Mouse (Mus musculus) stomach, embryonic 14.5 days (tissue): ENCODE results near the gene D2hgdh. TPM values are rescaled to one million over a fixed set of nuclear protein-coding genes. Genes with fewer than 3 reads are reported as not detected.
"Not testable (repeated sequence)": the region's sequence is repeated elsewhere in the genome, so short reads cannot be mapped to it uniquely, and the experiment has no call there.

ENCODE experiments used
- ATAC-seq: fragments of 200-750 bp; cut with Nextera tagmentation; 2 replicates; pipeline ENCODE4 v1.8.0; 2017; ENCODE audit warnings: low read depth, moderate TSS enrichment; ENCODE audit not compliant: insufficient number of reproducible peaks, insufficient read depth, low FRiP score
- H3K27ac ChIP-seq: fragments of 300-500 bp; sonication (generic); 2 replicates; pipeline ENCODE4 v1.5.1; 2014; ENCODE audit warnings: mild to moderate bottlenecking, low read length, moderate library complexity, mixed read lengths
- H3K27me3 ChIP-seq: fragments of 300-500 bp; sonication (generic); 2 replicates; pipeline ENCODE4 v1.6.1; 2014; ENCODE audit warnings: low read length, control low read depth, mixed read lengths; ENCODE audit not compliant: control insufficient read depth, insufficient read depth
- H3K36me3 ChIP-seq: fragments of 300-500 bp; sonication (generic); 2 replicates; pipeline ENCODE4 v1.6.1; 2014; ENCODE audit warnings: mild to moderate bottlenecking, control low read depth, low read length, moderate library complexity, mixed read lengths; ENCODE audit not compliant: control insufficient read depth, insufficient read depth
- H3K4me1 ChIP-seq: fragments of 300-500 bp; sonication (generic); 2 replicates; pipeline ENCODE4 v1.6.1; 2014; ENCODE audit warnings: low read length, control low read depth, mixed read lengths; ENCODE audit not compliant: control insufficient read depth, insufficient read depth
- H3K4me2 ChIP-seq: fragments of 300-500 bp; sonication (generic); replicated peaks from 2 replicates; pipeline ENCODE4 v1.6.1; 2014; ENCODE audit warnings: low read depth, low read length, control low read depth
- H3K4me3 ChIP-seq: fragments of 300-500 bp; sonication (generic); 2 replicates; pipeline ENCODE4 v1.5.1; 2014; ENCODE audit warnings: low read depth, low read length, control low read depth
- H3K9ac ChIP-seq: fragments of 300-500 bp; sonication (generic); replicated peaks from 2 replicates; pipeline ENCODE4 v1.6.1; 2014; ENCODE audit warnings: low read depth, mild to moderate bottlenecking, control low read depth, low read length, moderate library complexity, mixed read lengths
- H3K9me3 ChIP-seq: fragments of 300-500 bp; sonication (generic); 2 replicates; pipeline ENCODE4 v1.6.1; 2016; ENCODE audit warnings: low read depth, low read length, control low read depth; ENCODE audit not compliant: control insufficient read depth
- WGBS: fragments of 180-500 bp; shearing (Covaris S2); extraction: QIAGEN DNeasy Blood & Tissue Kit; methylation state at CpG from one replicate; pipeline ENCODE4 v1.1.7; 2014; 5-methylcytosine and 5-hydroxymethylcytosine counted together
- polyA plus RNA-seq: library from polyadenylated mRNA; unstranded; fragments of >200 nt; fragmentation: Nextera tagmentation; extraction: Ambion mirVana; gene quantifications from 2 replicates; pipeline ENCODE4 v1.2.1, GENCODE M21; 2014

Gene D2hgdh
- polyA plus RNA-seq, 1 experiment from 2014 or later = 16.0 TPM

DNA sequence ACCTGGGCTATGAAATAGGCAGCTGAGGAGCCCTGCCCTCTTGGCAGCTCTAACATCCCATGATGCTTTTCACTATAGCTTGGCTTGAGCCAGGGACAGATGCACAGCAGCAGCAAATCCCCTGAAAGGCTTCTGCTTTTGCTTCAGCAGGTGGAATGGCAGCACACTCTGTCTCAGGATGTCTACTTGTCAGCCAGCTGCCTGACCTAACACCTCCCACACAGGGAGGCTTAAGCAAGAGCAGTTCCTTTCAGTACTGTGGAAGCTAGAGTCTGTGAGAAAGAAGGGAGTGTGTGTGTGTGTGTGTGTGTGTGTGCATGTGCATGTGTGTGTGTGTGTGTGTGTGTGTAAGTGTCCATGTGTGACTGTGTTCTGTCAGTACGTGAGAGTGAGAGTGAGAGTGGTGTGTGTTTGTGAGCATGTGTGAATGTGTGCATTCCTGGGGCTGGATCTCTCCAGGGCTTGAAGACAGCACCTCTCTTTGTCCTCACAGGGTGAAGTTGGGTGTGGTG, 46.9 kb downstream of the D2hgdh start:
- H3K27me3 ChIP-seq, H3K9ac ChIP-seq, H3K4me2 ChIP-seq, H3K9me3 ChIP-seq, H3K36me3 ChIP-seq, H3K4me3 ChIP-seq, H3K4me1 ChIP-seq, H3K27ac ChIP-seq: not testable (repeated sequence)
- WGBS = 58% methylated on average over 1 of the region's 1 CpGs
- ATAC-seq = peak; percentile 18; the same call in 1 of the 2 replicates

DNA sequence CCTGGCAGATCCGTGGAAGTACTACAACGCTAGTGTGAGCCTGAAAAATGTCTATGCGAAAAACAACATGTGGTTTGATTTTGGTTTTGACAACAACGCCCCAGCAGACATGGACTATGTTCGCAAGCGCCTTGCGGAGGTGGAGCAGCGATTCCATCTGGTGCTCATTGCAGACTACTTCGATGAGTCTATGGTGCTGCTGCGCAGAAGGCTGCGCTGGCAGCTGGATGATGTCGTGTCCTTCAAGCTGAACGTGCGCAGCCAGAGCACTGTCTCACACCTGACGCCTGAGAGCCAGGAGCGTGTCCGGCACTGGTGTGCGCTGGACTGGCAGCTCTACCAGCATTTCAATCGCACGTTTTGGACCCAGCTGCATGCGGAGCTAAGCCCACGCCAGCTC, 49.7 kb downstream of the D2hgdh start:
- ATAC-seq, H3K4me2 ChIP-seq, H3K27me3 ChIP-seq, H3K36me3 ChIP-seq, H3K9me3 ChIP-seq, H3K27ac ChIP-seq, H3K9ac ChIP-seq, H3K4me3 ChIP-seq, H3K4me1 ChIP-seq: not testable (repeated sequence)
- 88% methylated on average over 9 of the region's 22 CpGs for WGBS

DNA sequence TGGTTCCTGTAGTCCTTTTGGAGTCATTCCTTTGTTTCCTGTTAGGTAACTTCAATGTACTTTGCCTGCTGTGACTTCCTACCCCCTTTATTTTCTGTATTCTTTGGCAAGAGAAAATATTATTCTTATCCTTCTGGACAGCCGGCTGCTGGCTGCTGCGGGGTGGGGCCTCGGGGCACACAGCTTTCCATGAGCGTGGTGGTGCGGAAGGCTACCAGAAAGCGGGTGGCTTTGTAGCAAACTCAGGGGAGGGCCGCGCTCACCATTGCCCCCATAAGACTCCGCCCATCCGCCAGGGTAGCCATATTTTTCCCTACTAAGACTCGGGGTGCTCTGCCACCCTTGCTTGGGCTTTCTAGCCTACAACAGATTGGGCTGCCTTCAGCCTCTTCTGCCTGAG, 57.1 kb downstream of the D2hgdh start:
- not testable (repeated sequence) for H3K9ac ChIP-seq, H3K9me3 ChIP-seq, H3K27ac ChIP-seq, H3K4me2 ChIP-seq, H3K4me1 ChIP-seq, H3K27me3 ChIP-seq, H3K36me3 ChIP-seq, H3K4me3 ChIP-seq
- WGBS = no CpG with 5 or more reads among the region's 11 CpGs
- 0 out of 2 replicates have a peak, but pooled peaks have one; percentile 69 for ATAC-seq

DNA sequence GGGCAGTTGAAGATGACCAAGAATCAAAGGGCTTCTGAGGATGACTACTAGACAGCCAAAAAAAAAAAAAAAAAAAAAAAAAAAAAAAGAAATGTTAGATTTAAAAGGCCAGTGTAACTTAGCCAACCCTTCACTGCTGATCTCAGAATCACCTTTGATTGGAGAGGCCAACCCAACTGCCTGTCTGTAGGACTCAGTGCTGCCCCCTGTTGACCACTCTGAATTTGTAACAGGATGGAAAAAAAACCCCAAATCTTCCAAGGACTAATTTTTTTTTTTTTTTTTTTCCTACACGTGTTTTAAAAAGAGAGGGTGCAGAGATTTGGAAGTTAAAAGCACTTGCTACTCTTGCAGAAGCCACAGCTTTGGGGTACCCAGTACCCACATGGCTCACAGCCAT, 66.2 kb downstream of the D2hgdh start:
- WGBS = 60% methylated on average over 1 of the region's 1 CpGs
- H3K27me3 ChIP-seq, H3K9ac ChIP-seq, ATAC-seq, H3K4me1 ChIP-seq, H3K27ac ChIP-seq, H3K36me3 ChIP-seq, H3K4me2 ChIP-seq, H3K9me3 ChIP-seq, H3K4me3 ChIP-seq: not testable (repeated sequence)

GRCm38 (mm10) chr1:93897395-93897794, 72.7 kb downstream of the D2hgdh start:
- not testable (repeated sequence) for H3K4me1 ChIP-seq, ATAC-seq, H3K27ac ChIP-seq, H3K4me3 ChIP-seq, H3K36me3 ChIP-seq, H3K9ac ChIP-seq, H3K27me3 ChIP-seq, H3K9me3 ChIP-seq, H3K4me2 ChIP-seq
- no CpG with 5 or more reads among the region's 1 CpGs for WGBS

GRCm38 (mm10) chr1:93901291-93901690, 76.6 kb downstream of the D2hgdh start:
- H3K9ac ChIP-seq, H3K36me3 ChIP-seq, H3K9me3 ChIP-seq, ATAC-seq, H3K27me3 ChIP-seq, H3K4me1 ChIP-seq, H3K4me3 ChIP-seq, H3K4me2 ChIP-seq, H3K27ac ChIP-seq: not testable (repeated sequence)
- WGBS = no CpG with 5 or more reads among the region's 5 CpGs

Other genes starting within 250 kb of the D2hgdh start
- gene Stk25, start 166.2 kb upstream of the D2hgdh start, polyA plus RNA-seq = 171 and 174 TPM in 2 replicates
- gene Bok, start 139.2 kb upstream of the D2hgdh start, polyA plus RNA-seq = 54.1 and 58.0 TPM in 2 replicates
- 91.6 and 100 TPM in 2 replicates for gene Atg4b, start 73.4 kb upstream of the D2hgdh start, polyA plus RNA-seq
- 50.7 and 51.0 TPM in 2 replicates for gene Thap4, start 70.0 kb upstream of the D2hgdh start, polyA plus RNA-seq
- gene Dtymk, start 23.0 kb upstream of the D2hgdh start, polyA plus RNA-seq = 271 and 280 TPM in 2 replicates
- 19.4 and 21.7 TPM in 2 replicates for gene Ing5, start 20.9 kb upstream of the D2hgdh start, polyA plus RNA-seq
- gene Gal3st2, start 36.4 kb downstream of the D2hgdh start, polyA plus RNA-seq = not detected in 2 replicates
- 0.09 TPM in 1 of 2 replicates, not detected in the other for gene Gal3st2b, start 93.4 kb downstream of the D2hgdh start, polyA plus RNA-seq
- not detected in 2 replicates for gene Gal3st2c, start 165.6 kb downstream of the D2hgdh start, polyA plus RNA-seq
- not detected in 2 replicates for gene Neu4, start 195.5 kb downstream of the D2hgdh start, polyA plus RNA-seq
- gene Pdcd1, start 227.6 kb downstream of the D2hgdh start, polyA plus RNA-seq = not detected in 2 replicates